Mouse (Mus musculus) neural tube, embryonic 14.5 days (tissue): ENCODE measurements around the gene Gm17655. TPM values are rescaled to one million over a fixed set of nuclear protein-coding genes. Genes with fewer than 3 reads are reported as not detected.
"Not testable (repeated sequence)": the region's sequence is repeated elsewhere in the genome, so short reads cannot be mapped to it uniquely, and the experiment has no call there.

Experiments used
- ATAC-seq: fragments of 200-750 bp; cut with Nextera tagmentation; 2 replicates; pipeline ENCODE4 v1.8.0; 2017; ENCODE audit warnings: low read depth, mild to moderate bottlenecking, moderate TSS enrichment, moderate library complexity
- H3K27ac ChIP-seq: fragments of 300-500 bp; sonication (generic); 2 replicates; pipeline ENCODE4 v1.5.1; 2014; ENCODE audit warnings: low read depth, mild to moderate bottlenecking, control low read depth, low read length, moderate library complexity, mixed read lengths
- H3K27me3 ChIP-seq: fragments of 300-500 bp; sonication (generic); 2 replicates; pipeline ENCODE4 v1.6.1; 2014; ENCODE audit warnings: low read length; ENCODE audit not compliant: control insufficient read depth, insufficient read depth
- H3K36me3 ChIP-seq: fragments of 300-500 bp; sonication (generic); 2 replicates; pipeline ENCODE4 v1.6.1; 2014; ENCODE audit warnings: low read length, mixed read lengths; ENCODE audit not compliant: control insufficient read depth, insufficient read depth
- H3K4me1 ChIP-seq: fragments of 300-500 bp; sonication (generic); 2 replicates; pipeline ENCODE4 v1.6.1; 2014; ENCODE audit warnings: low read length; ENCODE audit not compliant: control insufficient read depth, insufficient read depth
- H3K4me2 ChIP-seq: fragments of 300-500 bp; sonication (generic); 2 replicates; pipeline ENCODE4 v1.6.1; 2014; ENCODE audit warnings: mild to moderate bottlenecking, low read depth, low read length, control low read depth
- H3K4me3 ChIP-seq: fragments of 300-500 bp; sonication (generic); 2 replicates; pipeline ENCODE4 v1.5.1; 2014; ENCODE audit warnings: low read depth, low read length, control low read depth, mixed read lengths
- H3K9ac ChIP-seq: fragments of 300-500 bp; sonication (generic); replicated peaks from 2 replicates; pipeline ENCODE4 v1.6.1; 2014; ENCODE audit warnings: low read depth, mild to moderate bottlenecking, control low read depth, low read length, mixed read lengths
- H3K9me3 ChIP-seq: fragments of 300-500 bp; sonication (generic); 2 replicates; pipeline ENCODE4 v1.6.1; 2016; ENCODE audit warnings: low read length; ENCODE audit not compliant: control insufficient read depth
- WGBS: fragments of 180-500 bp; shearing (Covaris S2); extraction: QIAGEN DNeasy Blood & Tissue Kit; methylation state at CpG from one replicate; pipeline ENCODE4 v1.1.7; 2014; 5-methylcytosine and 5-hydroxymethylcytosine counted together
- polyA plus RNA-seq: library from polyadenylated mRNA; unstranded; fragments of >200 nt; fragmentation: Nextera tagmentation; extraction: Ambion mirVana; gene quantifications from 2 replicates; pipeline ENCODE4 v1.2.1, GENCODE M21; 2014

Gene Gm17655
- polyA plus RNA-seq, 1 experiment from 2014 or later, result 5.3 TPM

- not testable (repeated sequence) for H3K4me3 ChIP-seq, H3K27ac ChIP-seq, H3K9ac ChIP-seq, ATAC-seq, H3K4me2 ChIP-seq, H3K4me1 ChIP-seq, H3K27me3 ChIP-seq, H3K9me3 ChIP-seq, H3K36me3 ChIP-seq
- WGBS, result 88% methylated on average over 10 of the region's 10 CpGs
Observed at GRCm38 (mm10) chr5:110015775-110016174, 56.5 kb downstream of the Gm17655 start.

Other genes with a start within 250 kb of the Gm17655 start
- gene Gm15446, start 149.1 kb downstream of the Gm17655 start, polyA plus RNA-seq, result 0.59 and 0.76 TPM in 2 replicates
- 29.8 and 30.8 TPM in 2 replicates for gene Zfp932, start 76.0 kb downstream of the Gm17655 start, polyA plus RNA-seq
- 0.33 and 0.50 TPM in 2 replicates for gene Gm35315, start 21.9 kb upstream of the Gm17655 start, polyA plus RNA-seq
- 2.0 and 2.7 TPM in 2 replicates for gene Plcxd1, start 27.5 kb upstream of the Gm17655 start, polyA plus RNA-seq
- 57.3 and 61.5 TPM in 2 replicates for gene Gtpbp6, start 35.7 kb upstream of the Gm17655 start, polyA plus RNA-seq
- gene Zfp605, start 37.6 kb upstream of the Gm17655 start, polyA plus RNA-seq, result 12.2 and 17.1 TPM in 2 replicates
- 101 and 108 TPM in 2 replicates for gene Chfr, start 63.3 kb upstream of the Gm17655 start, polyA plus RNA-seq
- 30.4 and 31.5 TPM in 2 replicates for gene Golga3, start 104.2 kb upstream of the Gm17655 start, polyA plus RNA-seq
- gene Ankle2, start 158.5 kb upstream of the Gm17655 start, polyA plus RNA-seq, result 30.4 and 33.8 TPM in 2 replicates
- 111 and 113 TPM in 2 replicates for gene Pgam5, start 197.4 kb upstream of the Gm17655 start, polyA plus RNA-seq
- gene Pxmp2, start 213.7 kb upstream of the Gm17655 start, polyA plus RNA-seq, result 10.0 and 11.9 TPM in 2 replicates
- 5.9 and 8.2 TPM in 2 replicates for gene Pole, start 213.8 kb upstream of the Gm17655 start, polyA plus RNA-seq